9 mouse cellular contexts compared by ENCODE assay signal in genomic region chr14:62940383-62941074, GRCm38 (mm10). TPM values are rescaled to one million over a fixed set of nuclear protein-coding genes. Genes with fewer than 3 reads are reported as not detected.
DNase-seq lines count a peak whose midpoint lies in the region; ATAC-seq lines count a peak whose summit lies in the region.
"Had no signal": no experiment of that assay in that cellular context is flagged by ENCODE, and none has a peak within 500 bp of the region (broad histone marks: within the 10 kb centered on the region; RNA-seq: fewer than 3 reads in every experiment).

No protein-coding gene starts in this region.

- WGBS in heart, embryonic 12.5 days, result 76% methylated on average over 14 of the region's 14 CpGs
- 62% methylated on average over 14 of the region's 14 CpGs for WGBS in heart, embryonic 16.5 days

- peaks cover 48% of the 10 kb centered on the region for H3K36me3 ChIP-seq in heart, embryonic 12.5 days
- peaks cover 22% of the 10 kb centered on the region for H3K36me3 ChIP-seq in heart, embryonic 16.5 days (ENCODE audit: control insufficient read depth, insufficient read depth)

- H3K4me3 ChIP-seq in heart, embryonic 12.5 days, result no peak overlapping the region
- no peak overlapping the region for H3K4me3 ChIP-seq in heart, embryonic 16.5 days (ENCODE audit: low read length)

- no peak overlapping the region for H3K27ac ChIP-seq in heart, embryonic 12.5 days (ENCODE audit: poor library complexity, severe bottlenecking)
- peak overlapping the region; percentile 11; the same call in 1 of the 2 replicates for H3K27ac ChIP-seq in heart, embryonic 16.5 days (ENCODE audit: low read length)

- peak; percentile 97 for DNase-seq in heart, adult 11 months
- peak; percentile 75 for DNase-seq in lung, postnatal 14 days
- DNase-seq in testis, postnatal 14 days (ENCODE audit: low spot score), result peak; percentile 27
- DNase-seq in layer of hippocampus, adult 11-12 months (ENCODE audit: low spot score), result no peak
- DNase-seq in cerebellum, postnatal 10 days, result no peak

- H3K4me1 ChIP-seq in heart, embryonic 12.5 days (replicated peaks), result peaks cover 4% of the 10 kb centered on the region; the same call in 1 of the 2 replicates
- H3K4me1 ChIP-seq in heart, embryonic 16.5 days (ENCODE audit: control insufficient read depth, insufficient read depth, low read length), result no peaks in the 10 kb centered on the region

- H3K4me2 ChIP-seq in heart, embryonic 12.5 days, result no peak overlapping the region
- no peak overlapping the region for H3K4me2 ChIP-seq in heart, embryonic 16.5 days (ENCODE audit: low read depth, low read length)

- ATAC-seq in heart, embryonic 12.5 days (ENCODE audit: insufficient number of reproducible peaks, low FRiP score), result no peak
- peak; percentile 99 for ATAC-seq in activated CD4-positive, CD25-positive, alpha-beta regulatory T cell, adult 4 months
- ATAC-seq in heart, embryonic 16.5 days (replicated peaks; ENCODE audit: extremely low read depth, insufficient read depth, low FRiP score), result peak; percentile 41; the same call in 1 of the 2 replicates

- no peak overlapping the region for H3K9ac ChIP-seq in heart, embryonic 12.5 days
- H3K9ac ChIP-seq in heart, embryonic 16.5 days (ENCODE audit: low read length), result no peak overlapping the region

- H3K9me3 ChIP-seq in heart, embryonic 12.5 days (replicated peaks), result peaks cover 8% of the 10 kb centered on the region; the same call in 1 of the 2 replicates
- H3K9me3 ChIP-seq in heart, embryonic 16.5 days (replicated peaks; ENCODE audit: control insufficient read depth, low read length), result peaks cover 2% of the 10 kb centered on the region; the same call in 1 of the 2 replicates

- no peaks in the 10 kb centered on the region for H3K27me3 ChIP-seq in heart, embryonic 12.5 days (replicated peaks)
- H3K27me3 ChIP-seq in heart, embryonic 16.5 days (ENCODE audit: control insufficient read depth, insufficient read depth, low read length), result no peaks in the 10 kb centered on the region

RNA-seq across cellular contexts. Expression of gene Defb48, which starts 43.8 kb away (rescaled TPM):
- not detected in 2 replicates for polyA plus RNA-seq in heart, embryonic 12.5 days (2016; fragmentation: Nextera tagmentation; extraction: Ambion mirVana)
- not detected for polyA plus RNA-seq in activated CD4-positive, CD25-positive, alpha-beta regulatory T cell, adult 4 months (2017; shearing (Covaris generic))
- polyA plus RNA-seq in heart, embryonic 16.5 days (2015; fragmentation: Nextera tagmentation; extraction: Ambion mirVana), result not detected in 2 replicates
- polyA plus RNA-seq: neural tube, embryonic 11.5 days had no signal

RNA-seq across cellular contexts. Expression of gene Defb47, which starts 57.3 kb away (rescaled TPM):
- polyA plus RNA-seq in heart, embryonic 12.5 days (2016; fragmentation: Nextera tagmentation; extraction: Ambion mirVana), result not detected in 2 replicates
- polyA plus RNA-seq in activated CD4-positive, CD25-positive, alpha-beta regulatory T cell, adult 4 months (2017; shearing (Covaris generic)), result not detected
- polyA plus RNA-seq in heart, embryonic 16.5 days (2015; fragmentation: Nextera tagmentation; extraction: Ambion mirVana), result not detected in 2 replicates
- polyA plus RNA-seq: neural tube, embryonic 11.5 days had no signal

Comparison
In these comparisons a context has a peak if more than half of its experiments do, and no peak if none do; other contexts are left out.
1. DNase-seq: peak in heart, adult 11 months (single experiment), lung, postnatal 14 days (single experiment) and testis, postnatal 14 days (single experiment); none in layer of hippocampus, adult 11-12 months (single experiment) and cerebellum, postnatal 10 days (0 of 2).